Mouse (Mus musculus): ENCODE results near the gene Bud13.
A peak's percentile ranks its signal among the peaks of the same experiment; 100 is the strongest.
"Not testable (repeated sequence)": the region's sequence is repeated elsewhere in the genome, so short reads cannot be mapped to it uniquely, and the experiment has no call there.

Bud13 gene

GRCm38 (mm10) chr9:46302142-46302541 is 19.3 kb downstream of the Bud13 start:
- peak; percentile 72 for DNase-seq (ENCODE audit: low read depth)

DNA sequence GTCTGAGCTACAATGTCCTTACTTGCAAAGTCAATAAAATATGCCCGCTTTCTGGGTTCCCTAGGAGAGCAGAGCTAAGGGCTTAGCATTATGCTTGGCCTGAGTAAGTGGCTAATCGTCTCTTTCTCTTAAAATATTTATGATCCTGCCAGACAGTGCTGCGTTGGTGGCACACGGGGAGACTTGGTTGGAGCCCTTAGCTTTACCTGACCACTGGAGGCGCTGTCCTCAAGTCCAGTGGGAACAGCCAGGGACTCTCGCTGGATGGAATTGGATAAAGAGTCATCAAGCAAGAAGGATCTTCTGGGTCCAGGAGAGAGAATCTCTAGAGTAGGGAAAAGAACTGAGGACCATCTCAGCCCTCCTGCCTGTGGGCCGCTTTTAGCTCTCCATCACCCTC is 26.3 kb downstream of the Bud13 start:
- peak; percentile 37 for DNase-seq (ENCODE audit: low read depth)

DNA sequence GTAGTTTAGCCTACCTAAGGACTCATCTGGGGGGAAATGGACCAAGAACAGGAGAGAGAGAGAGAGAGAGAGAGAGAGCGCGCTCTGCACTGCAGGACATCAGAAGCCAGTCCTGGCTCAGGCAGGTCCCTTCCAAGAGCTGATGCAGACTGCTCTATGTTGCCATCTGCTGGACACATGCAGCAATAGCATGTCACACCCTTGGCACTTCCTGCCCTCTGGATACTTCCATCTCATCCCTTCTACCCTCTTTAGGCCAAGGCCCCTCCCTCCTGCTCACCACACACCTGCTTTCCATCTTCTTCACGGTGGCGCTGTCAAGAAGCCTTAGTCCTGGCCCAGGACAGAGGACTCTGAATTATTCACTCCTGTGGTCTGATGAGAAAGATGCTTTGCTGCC is 31.7 kb downstream of the Bud13 start:
- peak; percentile 85 for DNase-seq (ENCODE audit: low read depth)

DNA sequence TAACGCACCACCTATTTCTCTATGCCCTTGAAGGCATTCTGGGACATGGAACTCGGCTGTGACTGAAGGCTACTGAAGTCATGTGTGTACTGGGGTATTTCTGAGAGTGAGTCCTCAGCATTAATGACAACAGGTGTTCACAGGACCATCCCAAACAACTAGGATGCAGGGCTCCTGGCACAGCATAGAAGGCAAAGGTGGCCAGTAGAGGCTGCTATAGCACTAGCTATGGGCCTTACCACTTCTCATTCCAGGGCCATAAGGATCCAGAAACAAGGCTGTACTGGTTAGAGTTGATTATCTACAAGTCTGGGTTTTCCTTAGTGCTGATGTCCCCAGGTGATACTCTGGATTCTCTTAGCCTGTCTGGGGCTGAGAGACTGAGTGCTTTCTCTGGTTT is 32.1 kb downstream of the Bud13 start:
- DNase-seq (ENCODE audit: low read depth): no peak

DNA sequence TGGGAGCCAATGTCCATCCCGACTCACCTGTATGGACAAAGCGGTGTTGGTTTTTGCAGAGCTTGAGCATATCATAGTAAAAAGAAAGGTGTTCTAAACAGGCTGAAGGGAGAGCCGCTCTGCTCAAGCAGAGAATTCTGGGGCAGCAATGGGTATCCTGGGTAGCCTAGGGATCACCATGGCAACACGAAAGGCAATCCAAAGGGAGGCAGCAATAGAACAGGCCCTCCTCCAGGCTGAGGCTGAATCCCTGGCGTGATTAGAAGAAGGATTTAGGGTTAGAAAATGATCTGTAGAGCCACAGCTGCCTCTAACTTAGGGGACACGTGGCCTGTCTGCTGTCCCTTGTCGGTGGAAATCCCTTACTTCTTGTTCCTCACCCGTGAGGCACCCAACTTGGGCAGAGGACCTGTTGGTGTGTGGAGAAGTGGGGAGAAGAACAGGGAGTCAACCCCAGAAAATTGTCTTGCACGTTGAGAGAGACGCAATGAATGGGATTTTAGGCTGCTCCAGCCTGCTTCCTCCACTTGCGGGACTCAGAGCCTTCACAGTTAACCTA is 33.1 kb downstream of the Bud13 start:
- no peak for DNase-seq (ENCODE audit: low read depth)

GRCm38 (mm10) chr9:46316388-46316787 is 33.6 kb downstream of the Bud13 start:
- no peak for DNase-seq (ENCODE audit: low read depth)

DNA sequence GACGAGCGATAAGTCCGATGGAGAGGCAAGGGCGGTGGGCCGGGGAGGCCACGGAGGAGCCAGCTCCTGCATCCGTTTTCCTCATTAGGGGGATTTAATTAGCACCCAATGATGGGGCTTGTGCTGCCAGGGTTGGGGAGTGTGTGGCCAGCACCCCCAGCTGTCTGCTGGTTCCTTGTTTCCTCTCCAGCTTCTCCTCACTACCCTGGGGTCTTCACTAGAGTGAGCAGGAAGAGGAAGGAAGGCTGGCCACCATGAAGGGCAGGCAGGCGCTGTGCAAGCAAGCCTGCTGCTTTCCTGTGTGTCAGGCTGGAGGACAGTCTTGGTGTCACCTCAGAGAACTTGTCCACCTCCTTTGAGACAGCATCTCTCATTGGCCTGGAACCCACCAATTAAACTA is 34.1 kb downstream of the Bud13 start:
- DNase-seq (ENCODE audit: low read depth): no peak

GRCm38 (mm10) chr9:46317957-46318356 is 35.1 kb downstream of the Bud13 start:
- DNase-seq (ENCODE audit: low read depth): peak; percentile 15

- not testable (repeated sequence) for DNase-seq (ENCODE audit: low read depth)
These were observed 37.1 kb downstream of the Bud13 start, which contains the start of gene 4931429L15Rik for GRCm38 (mm10) chr9:46319886-46320285. TSS of gene 4931429L15Rik (minus strand) at chr9:46319986.

DNA sequence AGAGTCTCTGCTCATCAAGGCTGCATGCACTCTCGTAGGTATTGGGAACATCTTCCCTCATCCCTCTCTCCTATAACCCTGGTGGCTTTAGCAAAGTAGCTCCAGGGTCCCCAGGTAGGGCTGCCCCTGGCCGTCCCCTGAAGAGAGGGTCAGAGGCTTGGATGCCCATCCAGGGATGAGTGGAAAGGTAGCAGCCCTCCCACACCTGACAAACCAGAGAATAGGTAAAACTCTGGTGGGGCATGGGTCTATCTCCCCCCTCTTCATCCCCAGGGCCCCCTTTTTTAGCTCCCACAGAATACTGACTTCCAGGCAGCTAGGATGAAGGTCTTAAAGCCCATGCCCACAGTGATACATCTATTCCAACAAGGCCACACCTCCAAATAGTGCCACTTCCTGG is 37.7 kb downstream of the Bud13 start:
- no peak for DNase-seq (ENCODE audit: low read depth)

DNA sequence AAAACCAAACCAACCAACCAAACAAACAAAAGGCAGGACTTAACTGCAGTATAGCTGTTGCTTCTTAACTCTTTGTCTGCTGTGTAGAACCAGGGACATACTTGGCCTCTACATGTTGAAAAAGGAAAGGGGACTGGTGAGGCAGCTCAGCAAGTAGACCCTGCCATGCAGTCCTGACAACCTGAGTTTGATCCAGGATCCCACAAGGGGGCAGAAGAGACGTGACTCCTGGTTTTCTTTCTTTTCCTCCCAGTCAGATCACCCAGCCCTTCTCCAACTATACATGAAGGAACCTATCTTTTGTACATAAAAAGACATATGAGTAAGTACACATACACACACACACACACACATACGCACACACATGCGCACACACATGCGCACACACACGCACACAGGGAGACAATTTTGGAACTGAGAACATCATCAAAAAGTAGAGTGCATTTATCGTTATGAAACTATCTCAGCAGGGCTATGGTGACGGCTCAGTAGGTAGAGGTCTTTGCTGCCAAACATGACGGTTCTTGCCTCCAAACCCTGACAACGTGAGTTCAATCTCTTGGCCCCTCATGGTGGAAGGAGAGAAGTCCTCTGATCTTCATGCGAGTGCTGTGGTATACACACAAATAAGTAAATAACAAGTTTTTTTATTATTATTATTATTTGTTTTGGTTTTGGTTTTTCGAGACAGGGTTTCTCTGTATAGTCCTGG is 44.0 kb downstream of the Bud13 start:
- DNase-seq (ENCODE audit: low read depth): no peak

DNA sequence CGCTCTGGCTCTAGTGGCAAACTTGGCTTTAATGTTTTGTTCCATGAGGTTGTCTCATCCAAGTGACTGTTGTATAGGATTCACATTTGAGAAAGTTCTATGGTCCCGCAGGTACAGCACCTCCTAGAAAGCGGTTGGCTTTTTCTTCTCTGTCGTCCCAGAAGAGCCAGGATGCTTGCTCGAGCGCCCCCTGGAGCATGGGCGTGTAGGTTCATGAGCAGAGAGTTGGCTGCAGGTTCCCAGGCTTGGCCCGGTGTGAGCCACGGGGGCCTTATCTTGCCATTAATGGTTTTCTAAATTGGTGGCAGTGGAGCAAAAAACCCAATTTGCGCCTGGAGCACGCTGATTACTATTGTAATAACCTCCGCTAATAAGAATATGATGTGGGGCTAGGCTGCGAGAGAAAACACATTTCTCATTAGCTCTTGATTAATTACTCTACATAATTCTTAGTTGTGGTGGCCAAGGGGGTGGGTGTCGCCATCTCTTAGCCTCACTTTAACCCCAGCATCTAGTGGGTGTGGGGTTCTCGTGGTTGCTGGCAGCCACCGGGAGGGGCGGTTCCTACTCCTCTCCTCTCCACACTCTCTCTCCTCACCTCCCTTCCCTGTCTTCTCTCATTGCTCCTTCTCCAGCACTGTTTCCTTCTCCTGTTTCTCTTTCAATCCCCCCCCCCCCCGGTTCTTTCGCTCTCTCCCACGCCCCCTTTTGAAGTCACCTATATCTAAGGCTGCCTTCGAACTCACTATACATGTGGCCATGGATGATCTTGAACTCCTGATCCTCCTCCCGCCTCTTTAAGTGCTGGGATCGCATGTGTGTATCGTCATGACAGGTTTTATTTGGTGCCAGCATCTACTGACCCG is 45.1 kb downstream of the Bud13 start:
- DNase-seq (ENCODE audit: low read depth): peak; percentile 32

DNA sequence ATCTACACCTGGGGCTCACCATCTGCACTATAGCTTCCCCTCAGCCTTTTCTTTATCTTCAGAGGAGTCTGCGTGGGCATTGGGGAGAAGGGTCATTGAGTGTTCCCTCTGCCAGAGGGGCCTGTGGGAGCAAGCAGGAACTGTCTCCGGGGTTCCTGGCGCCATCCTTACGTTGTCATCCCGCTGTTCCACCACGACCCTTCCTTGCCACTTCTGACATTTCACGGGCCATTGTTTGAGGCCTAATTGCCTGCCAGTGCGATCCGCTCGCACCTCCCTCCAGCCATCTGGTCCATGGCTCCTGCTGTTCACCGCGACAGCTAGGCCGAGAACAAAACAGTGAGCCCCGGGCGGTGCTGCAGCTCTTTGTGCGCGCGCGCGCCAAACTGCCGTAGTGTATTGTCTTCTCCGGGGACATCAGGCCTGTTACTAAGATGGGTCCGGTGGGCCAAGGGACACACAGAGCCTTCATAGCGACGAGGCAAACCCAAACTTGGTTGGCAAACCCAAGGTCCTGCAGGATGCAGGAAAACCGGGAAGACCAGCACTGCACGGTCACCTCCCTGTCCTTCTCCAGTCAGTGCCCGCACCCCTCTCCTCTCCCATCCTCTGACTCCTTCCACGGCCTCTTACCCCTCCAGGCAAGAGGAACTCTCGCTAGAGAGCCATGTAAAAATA is 45.9 kb downstream of the Bud13 start:
- DNase-seq (ENCODE audit: low read depth): no peak

GRCm38 (mm10) chr9:46329250-46329648 is 46.4 kb downstream of the Bud13 start:
- no peak for DNase-seq (ENCODE audit: low read depth)

GRCm38 (mm10) chr9:46329801-46330585 is 47.2 kb downstream of the Bud13 start:
- DNase-seq (ENCODE audit: low read depth): no peak

DNA sequence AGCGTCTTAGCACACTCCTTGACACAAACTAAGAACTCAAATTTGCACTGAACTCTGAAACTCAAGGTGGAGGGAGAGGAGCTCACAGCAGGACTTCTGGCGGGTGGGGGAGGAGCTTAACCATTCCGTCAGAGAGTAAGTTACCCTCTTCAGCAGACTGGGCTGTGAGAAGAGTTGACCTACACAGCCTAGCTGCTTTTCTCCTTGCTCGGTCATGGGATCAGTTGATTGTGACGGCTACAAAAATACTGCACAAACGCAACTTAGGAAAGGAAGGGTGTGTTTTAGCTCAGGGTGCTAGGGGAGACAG is 47.7 kb downstream of the Bud13 start:
- no peak for DNase-seq (ENCODE audit: low read depth)

GRCm38 (mm10) chr9:46331301-46331700 is 48.5 kb downstream of the Bud13 start:
- no peak for DNase-seq (ENCODE audit: low read depth)

DNA sequence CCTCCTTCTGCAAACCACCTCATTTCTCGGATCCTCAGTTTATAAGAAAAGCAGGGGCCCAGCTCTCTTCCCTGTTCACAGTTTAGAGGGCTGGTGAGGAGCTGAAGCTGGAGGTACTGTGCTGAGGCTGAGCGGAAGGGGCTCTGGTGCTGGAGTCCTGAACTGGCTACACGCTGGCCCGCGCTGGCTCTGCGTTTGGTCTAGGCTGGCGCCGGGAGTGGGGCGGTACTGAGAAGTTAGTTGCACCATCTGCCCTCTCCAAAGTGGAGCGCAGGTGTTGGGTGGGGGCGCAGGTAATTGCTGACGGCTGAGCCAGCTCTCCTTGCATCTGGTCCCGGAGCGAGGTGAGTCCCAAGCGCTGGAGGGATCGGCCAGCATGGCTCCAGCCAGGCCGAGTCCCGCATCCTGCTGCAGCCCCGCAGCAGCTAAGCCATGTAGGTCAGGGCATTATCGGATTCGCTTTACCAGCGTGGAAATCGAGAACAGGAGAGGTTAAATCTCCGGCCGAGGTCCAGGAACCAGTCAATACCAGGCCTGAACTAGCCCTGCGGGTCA is 51.7 kb downstream of the Bud13 start:
- no peak for DNase-seq (ENCODE audit: low read depth)

- no peak for DNase-seq (ENCODE audit: low read depth)
These were observed 52.7 kb downstream of the Bud13 start for GRCm38 (mm10) chr9:46335461-46335995.

- not testable (repeated sequence) for DNase-seq (ENCODE audit: low read depth)
These were observed 53.5 kb downstream of the Bud13 start for GRCm38 (mm10) chr9:46336294-46336693.

- no peak for DNase-seq (ENCODE audit: low read depth)
These were observed 54.5 kb downstream of the Bud13 start for GRCm38 (mm10) chr9:46337331-46337730.
